Mouse (Mus musculus) common myeloid progenitor, adult 5-6 weeks (primary cell): Measurements from ENCODE around the gene 2210010C04Rik. TPM values are rescaled to one million over a fixed set of nuclear protein-coding genes. Genes with fewer than 3 reads are reported as not detected.
"Not testable (repeated sequence)": the region's sequence is repeated elsewhere in the genome, so short reads cannot be mapped to it uniquely, and the experiment has no call there.

ENCODE experiments used
- ATAC-seq: replicated peaks from 2 replicates; pipeline ENCODE4 v1.8.0; 2016; ENCODE audit warnings: low read depth, mild to moderate bottlenecking, moderate TSS enrichment, inconsistent platforms; ENCODE audit not compliant: poor library complexity, severe bottlenecking
- total RNA-seq: library from RNA; stranded (forward); fragments of 200-1000, 187-1606 nt; gene quantifications from 2 replicates; pipeline ENCODE4 v1.2.3, GENCODE M21; 2017

2210010C04Rik gene
- total RNA-seq, 1 experiment from 2014 or later: not detected

DNA sequence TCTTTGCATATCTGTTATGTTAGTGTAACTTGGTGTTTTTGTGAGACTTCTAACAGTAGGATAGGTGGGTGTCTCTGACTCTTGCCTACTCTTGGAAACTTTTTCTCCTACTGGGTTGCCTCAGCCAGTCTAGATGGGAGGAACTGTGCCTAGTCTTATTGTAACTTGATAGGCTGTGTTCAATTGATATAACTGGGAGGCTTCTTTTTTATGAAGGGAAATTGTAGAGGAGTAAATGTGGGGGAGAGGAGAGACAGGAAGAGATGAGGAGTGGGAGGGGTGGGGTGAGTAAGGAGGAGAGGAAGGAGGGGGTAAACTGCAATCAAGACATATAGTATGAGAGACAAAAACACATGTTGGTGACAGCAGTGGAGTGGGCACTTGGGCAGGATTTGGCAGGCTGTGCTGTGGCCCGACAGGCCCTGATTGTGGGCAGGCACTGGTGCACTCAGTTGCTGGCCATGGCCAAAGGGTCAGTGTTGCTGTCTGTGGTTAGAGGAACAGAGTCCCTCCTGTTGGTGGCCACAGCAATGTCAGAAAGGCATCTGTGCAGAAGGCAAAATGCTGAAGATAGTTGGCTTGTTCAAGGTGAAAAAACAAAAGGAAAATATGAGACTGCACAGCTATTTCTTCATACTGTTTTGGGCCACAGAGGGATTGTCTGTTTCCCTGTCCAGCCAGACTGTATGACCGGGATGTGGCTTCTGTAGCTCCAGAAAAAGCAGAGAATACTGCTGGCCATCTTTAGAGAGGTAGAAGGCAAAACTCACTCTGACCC lies 9.2 kb downstream of the 2210010C04Rik start:
- no peak for ATAC-seq

GRCm38 (mm10) chr6:41019140-41019539 lies 16.2 kb downstream of the 2210010C04Rik start:
- ATAC-seq: no peak

- ATAC-seq: peak; percentile 63
Observed at GRCm38 (mm10) chr6:41018629-41019028, 16.7 kb downstream of the 2210010C04Rik start.

GRCm38 (mm10) chr6:41015065-41015464 lies 20.2 kb downstream of the 2210010C04Rik start:
- peak; percentile 85 for ATAC-seq

DNA sequence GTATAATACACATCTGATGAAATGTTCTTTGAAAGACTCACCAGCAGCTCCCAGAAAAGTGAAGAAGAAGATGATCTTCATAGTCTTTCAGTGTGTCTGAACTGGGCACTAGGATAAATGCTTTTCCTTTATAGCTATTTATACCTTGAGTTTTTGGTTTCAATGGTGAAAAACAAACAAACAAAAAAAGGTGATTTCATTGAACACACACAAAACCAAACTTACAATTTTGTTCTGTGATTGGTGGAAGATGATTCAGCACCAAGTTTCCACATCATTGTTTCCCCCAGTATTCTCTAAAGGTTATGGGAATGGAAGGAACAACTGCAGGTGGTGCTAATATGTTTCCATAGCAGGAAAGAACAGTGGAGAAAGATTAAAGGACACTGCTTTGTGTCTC lies 35.9 kb downstream of the 2210010C04Rik start, which contains the start of gene Gm2663:
TSS of gene Gm2663 (minus strand) at position 101 of the 400 bp plus-strand sequence.
- not testable (repeated sequence) for ATAC-seq

Other genes with a start within 250 kb of the 2210010C04Rik start
- not detected in 2 replicates for gene Moxd2, start 148.0 kb downstream of the 2210010C04Rik start, total RNA-seq
- not detected in 2 replicates for gene Prss58, start 135.1 kb downstream of the 2210010C04Rik start, total RNA-seq
- not detected in 2 replicates for gene 1700074P13Rik, start 95.0 kb downstream of the 2210010C04Rik start, total RNA-seq
- gene Gm4744, start 83.6 kb downstream of the 2210010C04Rik start, total RNA-seq: not detected in 2 replicates
- gene 1810009J06Rik, start 70.8 kb downstream of the 2210010C04Rik start, total RNA-seq: not detected in 2 replicates
- gene Gm2663, start 36.0 kb downstream of the 2210010C04Rik start, total RNA-seq: not detected in 2 replicates